9 mouse cellular contexts compared by ENCODE assay signal in genomic region chr15:99326959-99327358, GRCm38 (mm10). TPM values are rescaled to one million over a fixed set of nuclear protein-coding genes. Genes with fewer than 3 reads are reported as not detected.
DNase-seq lines count a peak whose midpoint lies in the region; ATAC-seq and TF ChIP-seq lines count a peak whose summit lies in the region.
"Had no signal": no experiment of that assay in that cellular context is flagged by ENCODE, and none has a peak within 500 bp of the region (broad histone marks: within the 10 kb centered on the region; RNA-seq: fewer than 3 reads in every experiment).

No protein-coding gene starts in this region.

- no peak overlapping the region for H3K4me2 ChIP-seq in heart, embryonic 13.5 days
- no peak overlapping the region for H3K4me2 ChIP-seq in limb, embryonic 11.5 days (ENCODE audit: low read depth, severe bottlenecking)

- H3K9me3 ChIP-seq in heart, embryonic 13.5 days, result no peaks in the 10 kb centered on the region
- H3K9me3 ChIP-seq in limb, embryonic 11.5 days (ENCODE audit: control insufficient read depth, low read length), result no peaks in the 10 kb centered on the region

- DNase-seq in heart, adult 8-10 months (ENCODE audit: low spot score), result no peak
- peak; percentile 55 to 71 for DNase-seq in CD8-positive naive resting alpha-beta T cell, adult 2 months (ENCODE audit: low read depth in 2 of 2, low spot score in 2 of 2)
- DNase-seq in brain, embryonic 14.5 days (ENCODE audit: low read depth), result no peak
- peak; percentile 54 for DNase-seq in limb, embryonic 11.5 days (ENCODE audit: low spot score)
- peak; percentile 72 for DNase-seq in thymus, postnatal 25 days
- no peak for DNase-seq in layer of hippocampus, postnatal 10 days (ENCODE audit: low spot score in 2 of 2)
- DNase-seq in gastrocnemius, adult 8-10 months (ENCODE audit: low spot score in 2 of 2), result no peak

- peaks cover 31% of the 10 kb centered on the region for H3K4me1 ChIP-seq in heart, embryonic 13.5 days
- H3K4me1 ChIP-seq in limb, embryonic 11.5 days (ENCODE audit: control insufficient read depth, insufficient read depth, low read length), result peaks cover 9% of the 10 kb centered on the region

- H3K36me3 ChIP-seq in heart, embryonic 13.5 days, result peaks cover 88% of the 10 kb centered on the region
- H3K36me3 ChIP-seq in limb, embryonic 11.5 days (ENCODE audit: control insufficient read depth, insufficient read depth, low read length), result peaks cover 30% of the 10 kb centered on the region

- no peak for ATAC-seq in heart, embryonic 13.5 days (ENCODE audit: extremely low read depth, insufficient number of reproducible peaks, low FRiP score, low TSS enrichment)
- no peak for ATAC-seq in limb, embryonic 11.5 days (ENCODE audit: insufficient number of reproducible peaks, low FRiP score, low TSS enrichment, low read depth)

- TF ChIP-seq CTCF in brain, embryonic 14.5 days (IDR thresholded peaks at IDR 0.05; ENCODE audit: borderline replicate concordance, extremely low read depth, insufficient read depth, insufficient read length), result peak; percentile 52; the same call in 1 of the 2 replicates

- WGBS in heart, embryonic 13.5 days, result 60% methylated on average over 1 of the region's 1 CpGs
- WGBS in limb, embryonic 11.5 days, result 71% methylated on average over 1 of the region's 1 CpGs

- no peak overlapping the region for H3K4me3 ChIP-seq in heart, embryonic 13.5 days
- no peak overlapping the region for H3K4me3 ChIP-seq in limb, embryonic 11.5 days (ENCODE audit: low read depth, low read length)

- no peak overlapping the region for H3K9ac ChIP-seq in heart, embryonic 13.5 days
- H3K9ac ChIP-seq in limb, embryonic 11.5 days (ENCODE audit: low read length), result no peak overlapping the region

- peak overlapping the region; percentile 73 for H3K27ac ChIP-seq in heart, embryonic 13.5 days (replicated peaks)
- no peak overlapping the region for H3K27ac ChIP-seq in limb, embryonic 11.5 days (replicated peaks; ENCODE audit: low read depth, low read length)

- no peak for TF ChIP-seq POLR2A in brain, embryonic 14.5 days (IDR thresholded peaks at IDR 0.05; ENCODE audit: borderline replicate concordance, extremely low read depth, insufficient read depth, insufficient read length, poor library complexity, severe bottlenecking)

- H3K27me3 ChIP-seq in heart, embryonic 13.5 days (replicated peaks), result no peaks in the 10 kb centered on the region
- no peaks in the 10 kb centered on the region for H3K27me3 ChIP-seq in limb, embryonic 11.5 days (ENCODE audit: control insufficient read depth, insufficient read depth, low read length)

RNA-seq across cellular contexts. Expression of gene Fam186b, which starts 31.3 kb away (rescaled TPM):
- 0.40 and 0.52 TPM in 2 replicates for polyA plus RNA-seq in heart, embryonic 13.5 days (2015; fragmentation: Nextera tagmentation; extraction: Ambion mirVana)
- under 1 TPM in 1 of 4 experiments, not detected in 3; 0.56 TPM for total RNA-seq in heart, adult 8-10 months (2022)
- polyA plus RNA-seq in brain, embryonic 14.5 days (2012; rRNA removed), result 0.28 and 0.36 TPM in 2 replicates
- polyA plus RNA-seq in limb, embryonic 11.5 days (2014; fragmentation: Nextera tagmentation; extraction: Ambion mirVana), result not detected in 2 replicates
- total RNA-seq in layer of hippocampus, postnatal 10 days (2021), result 1 to 10 TPM; 2.0 to 2.1 TPM
- not detected for total RNA-seq in gastrocnemius, adult 8-10 months (2022)
- polyA plus RNA-seq: neural tube, embryonic 11.5 days had no signal

RNA-seq across cellular contexts. Expression of gene Prpf40b, which starts 32.1 kb away (rescaled TPM):
- polyA plus RNA-seq in heart, embryonic 13.5 days (2015; fragmentation: Nextera tagmentation; extraction: Ambion mirVana), result 37.4 and 41.5 TPM in 2 replicates
- 10 to 100 TPM; 16.4 to 22.6 (median 20.3) TPM for total RNA-seq in heart, adult 8-10 months (2022)
- polyA plus RNA-seq in brain, embryonic 14.5 days (2012; rRNA removed), result 180 and 198 TPM in 2 replicates
- 51.9 and 57.3 TPM in 2 replicates for polyA plus RNA-seq in limb, embryonic 11.5 days (2014; fragmentation: Nextera tagmentation; extraction: Ambion mirVana)
- total RNA-seq in layer of hippocampus, postnatal 10 days (2021), result 100 to 1,000 TPM in 1 of 2 experiments, 10 to 100 TPM in 1; 85.8 to 105 TPM
- 10 to 100 TPM; 22.5 to 28.5 (median 25.7) TPM for total RNA-seq in gastrocnemius, adult 8-10 months (2022)

RNA-seq across cellular contexts. Expression of gene Fmnl3, which starts 43.3 kb away (rescaled TPM):
- 12.9 and 13.0 TPM in 2 replicates for polyA plus RNA-seq in heart, embryonic 13.5 days (2015; fragmentation: Nextera tagmentation; extraction: Ambion mirVana)
- total RNA-seq in heart, adult 8-10 months (2022), result 10 to 100 TPM; 13.2 to 17.9 (median 15.8) TPM
- polyA plus RNA-seq in brain, embryonic 14.5 days (2012; rRNA removed), result 27.4 and 30.1 TPM in 2 replicates
- 26.8 and 31.7 TPM in 2 replicates for polyA plus RNA-seq in limb, embryonic 11.5 days (2014; fragmentation: Nextera tagmentation; extraction: Ambion mirVana)
- 10 to 100 TPM; 13.8 to 18.0 TPM for total RNA-seq in layer of hippocampus, postnatal 10 days (2021)
- total RNA-seq in gastrocnemius, adult 8-10 months (2022), result 1 to 10 TPM; 3.3 to 5.4 (median 3.9) TPM

Comparison
In these comparisons a context has a peak if more than half of its experiments do, and no peak if none do; other contexts are left out.
1. DNase-seq: peak in CD8-positive naive resting alpha-beta T cell, adult 2 months (2 of 2), limb, embryonic 11.5 days (single experiment) and thymus, postnatal 25 days (single experiment); none in heart, adult 8-10 months (single experiment), brain, embryonic 14.5 days (single experiment), layer of hippocampus, postnatal 10 days (0 of 2) and gastrocnemius, adult 8-10 months (0 of 2).